Mouse (Mus musculus): Measurements from ENCODE around the gene Vps4a. TPM values are rescaled to one million over a fixed set of nuclear protein-coding genes. Genes with fewer than 3 reads are reported as not detected.

The Vps4a gene
- total RNA-seq (2023), result 10 to 100 TPM; 28.6 to 31.5 TPM

GRCm38 (mm10) chr8:107030650-107031576 lies at the start of gene Vps4a:
Vps4a (plus strand) TSS chr8:107031222.

GRCm38 (mm10) chr8:107048061-107048941 lies 17.3 kb downstream of the Vps4a start, which contains the start of gene Pdf:
Pdf (minus strand) TSS chr8:107048614.

DNA sequence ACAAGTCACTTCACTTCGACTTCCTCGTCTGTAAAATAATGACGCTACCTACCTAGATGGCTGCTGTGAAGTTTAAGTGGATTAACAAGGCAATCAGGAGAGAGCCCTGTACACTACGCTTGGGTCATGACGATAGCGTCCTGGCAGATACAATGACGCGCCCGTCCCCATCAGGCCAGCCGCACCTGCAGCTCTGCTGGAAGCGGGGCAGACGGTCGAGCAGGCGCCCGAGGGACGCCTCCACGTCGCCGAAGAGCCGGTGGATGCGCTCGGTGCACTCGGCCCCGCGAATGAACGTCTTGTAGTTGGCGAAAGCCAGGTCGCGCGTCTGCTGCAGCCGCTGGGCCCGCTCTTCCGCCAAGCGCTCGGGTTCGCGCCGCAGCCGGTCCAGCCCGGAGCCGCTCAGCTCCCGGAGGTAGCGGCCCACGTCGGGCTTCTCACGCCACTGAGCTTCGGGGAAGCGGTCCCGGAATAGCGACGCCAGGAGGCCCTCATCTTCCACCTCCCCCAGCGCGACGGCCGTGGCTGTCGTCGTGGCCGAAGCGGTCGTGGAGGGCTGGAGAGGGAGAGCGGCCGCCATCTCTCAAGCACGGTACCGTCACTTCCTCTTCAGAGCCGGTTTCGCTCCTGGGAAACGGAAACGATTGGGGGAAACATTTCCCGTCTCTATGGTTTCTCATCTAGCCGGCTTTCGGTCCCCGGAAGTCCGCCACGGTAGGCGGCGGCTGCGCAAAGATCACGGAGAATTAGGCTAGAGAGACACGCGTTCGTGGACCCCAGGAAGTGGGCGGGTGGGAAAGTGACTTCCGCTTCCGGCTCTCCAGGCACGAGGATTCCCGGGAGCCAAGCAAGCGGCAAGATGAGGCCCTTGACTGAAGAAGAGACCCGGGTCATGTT lies 25.3 kb downstream of the Vps4a start, which contains the start of the genes Cog8 and Nip7:
Gene Cog8 (minus strand): TSS at position 614 of the 897 bp plus-strand sequence.
Gene Nip7 (plus strand): TSS at position 802 of the 897 bp plus-strand sequence.

DNA sequence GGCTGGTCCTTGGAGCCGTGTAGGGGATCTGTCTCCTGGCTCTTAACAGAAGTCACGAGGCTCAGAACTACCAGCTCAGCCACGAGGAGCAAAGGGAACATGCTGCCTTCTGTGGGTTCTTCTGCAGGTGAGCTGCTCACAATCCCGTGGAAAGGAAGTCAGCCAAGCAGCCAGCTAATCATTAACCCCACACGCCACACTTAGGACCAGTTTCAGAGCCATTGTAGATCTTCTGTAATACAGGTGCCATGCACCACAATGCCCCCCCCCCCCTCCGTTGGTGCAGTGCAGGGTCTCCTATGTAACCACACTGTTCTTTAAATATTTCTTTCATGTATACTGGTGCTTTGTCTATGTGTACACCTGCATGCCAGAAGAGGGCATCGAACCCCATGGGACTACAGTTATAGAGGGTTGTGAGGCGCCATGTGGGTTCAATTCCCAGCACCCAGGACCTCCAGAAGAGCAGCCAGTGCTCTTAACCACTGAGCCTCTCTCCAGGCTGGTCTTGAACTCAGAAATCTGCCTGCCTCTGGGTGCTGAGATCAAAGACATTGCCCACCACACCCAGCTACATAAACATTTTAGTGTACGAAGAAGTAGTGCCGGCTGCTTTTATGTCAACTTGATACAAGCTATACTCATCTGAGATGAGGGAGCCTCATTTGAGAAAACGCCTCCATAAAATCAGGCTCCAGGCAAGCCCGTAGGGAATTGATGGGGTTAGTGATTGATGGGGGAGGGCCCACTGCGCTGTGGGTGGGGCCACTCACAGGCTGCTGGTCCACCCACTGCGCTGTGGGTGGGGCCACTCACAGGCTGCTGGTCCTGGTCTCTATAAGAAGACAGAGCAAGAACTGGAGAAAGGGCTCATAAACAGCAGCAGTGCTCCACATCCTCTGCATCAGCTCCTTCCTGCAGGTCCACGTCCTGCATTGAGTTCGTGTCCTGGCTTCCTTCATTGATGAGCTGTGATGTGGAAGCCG lies 34.8 kb downstream of the Vps4a start, which contains the start of gene Tmed6:
Gene Tmed6 (minus strand): TSS at position 134 of the 986 bp plus-strand sequence.

Other genes with a start within 250 kb of the Vps4a start
- under 1 TPM in 1 of 2 experiments, not detected in 1; 0.31 TPM for gene Has3, start 161.0 kb upstream of the Vps4a start, total RNA-seq (2023)
- gene Utp4, start 137.6 kb upstream of the Vps4a start, total RNA-seq (2023), result 1 to 10 TPM; 9.5 TPM
- gene Sntb2, start 95.5 kb upstream of the Vps4a start, total RNA-seq (2023), result 10 to 100 TPM; 19.1 to 24.3 TPM
- 1 to 10 TPM; 4.5 to 4.7 TPM for gene Pdf, start 17.4 kb downstream of the Vps4a start, total RNA-seq (2023)
- 10 to 100 TPM; 17.1 to 18.3 TPM for gene Cog8, start 25.5 kb downstream of the Vps4a start, total RNA-seq (2023)
- 10 to 100 TPM; 17.1 to 17.7 TPM for gene Nip7, start 25.7 kb downstream of the Vps4a start, total RNA-seq (2023)
- gene Tmed6, start 34.4 kb downstream of the Vps4a start, total RNA-seq (2023), result under 1 TPM in 1 of 2 experiments, not detected in 1; 0.55 TPM
- 10 to 100 TPM; 15.2 to 15.6 TPM for gene Terf2, start 65.3 kb downstream of the Vps4a start, total RNA-seq (2023)
- gene Cyb5b, start 119.4 kb downstream of the Vps4a start, total RNA-seq (2023), result 10 to 100 TPM; 19.1 to 22.8 TPM